Mouse (Mus musculus): ENCODE results near the gene Abl2. TPM values are rescaled to one million over a fixed set of nuclear protein-coding genes. Genes with fewer than 3 reads are reported as not detected.

The Abl2 gene
- polyA plus RNA-seq, 1 experiment from 2014 or later = 3.8 TPM

- Histone ChIP-seq H3K27ac (no peak overlapping the region), H3K4me3 (no peak overlapping the region), H3K27me3 (ENCODE audit: insufficient read depth, poor library complexity, severe bottlenecking) (no peaks in the 10 kb centered on the region), H3K36me3 (peaks cover 6% of the 10 kb centered on the region; the same call in 1 of the 2 replicates), H3K4me1 (0 out of 2 replicates have a peak, but pooled peaks cover under 1% of the 10 kb centered on the region), H3K9me3 (no peaks in the 10 kb centered on the region)
- WGBS = 89% methylated on average over 4 of the region's 4 CpGs
- no peak for DNase-seq (ENCODE audit: low spot score)
Observed at GRCm38 (mm10) chr1:156597089-156597488, 38.5 kb downstream of the Abl2 start.

DNA sequence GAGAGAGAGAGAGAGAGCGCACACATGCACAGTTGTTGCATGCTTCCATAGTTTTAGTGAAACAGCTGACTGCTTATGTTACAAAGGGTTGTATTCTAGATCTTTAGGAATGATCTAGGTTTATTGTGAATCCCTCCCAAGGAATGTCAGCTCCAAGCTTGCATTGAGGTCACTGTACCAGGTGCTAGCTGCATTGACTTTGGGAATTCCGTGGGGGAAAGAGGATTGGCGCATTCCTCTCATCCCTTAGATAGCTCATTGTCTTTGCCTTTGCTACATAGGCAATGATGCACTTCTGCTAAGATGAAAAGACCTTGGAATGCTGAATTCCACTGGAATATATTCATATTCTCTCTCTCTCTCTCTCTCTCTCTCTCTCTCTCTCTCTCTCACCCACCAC is 44.0 kb downstream of the Abl2 start:
- Histone ChIP-seq H3K4me3 (no peak overlapping the region), H3K4me1 (peaks cover 20% of the 10 kb centered on the region), H3K9me3 (no peaks in the 10 kb centered on the region), H3K36me3 (peaks cover 6% of the 10 kb centered on the region; the same call in 1 of the 2 replicates), H3K27me3 (ENCODE audit: insufficient read depth, poor library complexity, severe bottlenecking) (no peaks in the 10 kb centered on the region), H3K27ac (no peak overlapping the region)
- DNase-seq (ENCODE audit: low spot score) = no peak
- 61% methylated on average over 3 of the region's 3 CpGs for WGBS

GRCm38 (mm10) chr1:156605094-156605866 is 46.7 kb downstream of the Abl2 start:
- DNase-seq (ENCODE audit: low spot score) = no peak
- 70% methylated on average over 12 of the region's 12 CpGs for WGBS
- peak overlapping the region; percentile 31; the same call in 1 of the 2 replicates for H3K27ac ChIP-seq
- H3K36me3 ChIP-seq = no peaks in the 10 kb centered on the region
- no peaks in the 10 kb centered on the region for H3K27me3 ChIP-seq (ENCODE audit: insufficient read depth, poor library complexity, severe bottlenecking)
- H3K4me3 ChIP-seq = no peak overlapping the region
- no peaks in the 10 kb centered on the region for H3K9me3 ChIP-seq
- H3K4me1 ChIP-seq = peaks cover 24% of the 10 kb centered on the region

DNA sequence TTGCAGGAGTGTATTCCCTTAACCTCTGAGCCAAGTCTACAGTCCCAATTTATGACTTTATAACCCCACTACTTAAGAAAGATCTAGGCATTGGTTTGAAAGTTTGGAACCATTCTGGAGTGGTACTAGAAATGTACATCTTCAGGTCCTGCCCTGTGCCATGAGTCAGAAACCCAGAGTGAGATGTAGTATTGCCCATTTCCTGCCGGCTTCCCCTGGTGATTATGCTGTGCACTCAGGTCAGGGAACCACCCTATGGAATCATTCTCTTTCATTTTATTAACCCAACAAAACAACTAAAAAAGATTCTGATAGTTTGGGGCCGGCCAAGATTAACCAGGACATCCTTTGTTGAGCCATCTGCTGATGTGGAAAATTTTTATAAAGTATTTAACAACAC is 47.4 kb downstream of the Abl2 start:
- Histone ChIP-seq H3K9me3 (no peaks in the 10 kb centered on the region), H3K27ac (no peak overlapping the region), H3K4me3 (no peak overlapping the region), H3K4me1 (peaks cover 24% of the 10 kb centered on the region), H3K27me3 (ENCODE audit: insufficient read depth, poor library complexity, severe bottlenecking) (no peaks in the 10 kb centered on the region), H3K36me3 (no peaks in the 10 kb centered on the region)
- DNase-seq (ENCODE audit: low spot score) = no peak
- 87% methylated on average over 2 of the region's 2 CpGs for WGBS

- H3K9me3 ChIP-seq = no peaks in the 10 kb centered on the region
- no peak overlapping the region for H3K4me3 ChIP-seq
- peaks cover 19% of the 10 kb centered on the region for H3K4me1 ChIP-seq
- H3K27me3 ChIP-seq (ENCODE audit: insufficient read depth, poor library complexity, severe bottlenecking) = no peaks in the 10 kb centered on the region
- no peak for DNase-seq (ENCODE audit: low spot score)
- H3K36me3 ChIP-seq = 0 out of 2 replicates have a peak, but pooled peaks cover 4% of the 10 kb centered on the region
- 93% methylated on average over 2 of the region's 2 CpGs for WGBS
- H3K27ac ChIP-seq = no peak overlapping the region
Observed at GRCm38 (mm10) chr1:156608496-156608895, 49.9 kb downstream of the Abl2 start.

GRCm38 (mm10) chr1:156610257-156610656 is 51.7 kb downstream of the Abl2 start:
- DNase-seq (ENCODE audit: low spot score) = no peak
- H3K4me1 ChIP-seq = peaks cover 26% of the 10 kb centered on the region
- H3K4me3 ChIP-seq = no peak overlapping the region
- no peaks in the 10 kb centered on the region for H3K9me3 ChIP-seq
- H3K36me3 ChIP-seq = 0 out of 2 replicates have a peak, but pooled peaks cover 4% of the 10 kb centered on the region
- H3K27me3 ChIP-seq (ENCODE audit: insufficient read depth, poor library complexity, severe bottlenecking) = no peaks in the 10 kb centered on the region
- WGBS = 70% methylated on average over 1 of the region's 1 CpGs
- H3K27ac ChIP-seq = no peak overlapping the region

- Histone ChIP-seq H3K27me3 (ENCODE audit: insufficient read depth, poor library complexity, severe bottlenecking) (no peaks in the 10 kb centered on the region), H3K9me3 (no peaks in the 10 kb centered on the region), H3K4me1 (peaks cover 39% of the 10 kb centered on the region), H3K36me3 (0 out of 2 replicates have a peak, but pooled peaks cover 4% of the 10 kb centered on the region), H3K4me3 (peak overlapping the region; percentile 5), H3K27ac (peak overlapping the region; percentile 59)
- no peak for DNase-seq (ENCODE audit: low spot score)
- 20% methylated on average over 9 of the region's 9 CpGs for WGBS
Observed at GRCm38 (mm10) chr1:156613855-156614530, 55.4 kb downstream of the Abl2 start.

DNA sequence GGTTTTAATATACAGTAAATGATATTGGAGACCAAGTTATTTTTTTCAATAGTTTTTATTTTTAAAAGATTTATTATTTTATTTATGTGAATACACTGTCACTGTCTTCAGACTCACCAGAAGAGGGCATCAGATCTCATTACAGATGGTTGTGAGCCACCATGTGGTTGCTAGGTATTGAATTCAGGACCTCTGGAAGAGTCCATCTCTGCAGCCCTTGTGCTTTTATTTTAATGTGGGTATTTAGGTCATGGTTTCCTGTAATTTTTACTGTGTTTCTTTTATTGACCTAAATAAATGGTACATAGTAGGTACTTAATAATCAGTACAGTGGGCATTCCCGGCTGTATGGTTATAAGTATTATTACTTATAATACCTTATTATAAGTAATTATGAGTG is 56.1 kb downstream of the Abl2 start:
- Histone ChIP-seq H3K4me3 (no peak overlapping the region), H3K27me3 (ENCODE audit: insufficient read depth, poor library complexity, severe bottlenecking) (no peaks in the 10 kb centered on the region), H3K36me3 (0 out of 2 replicates have a peak, but pooled peaks cover 4% of the 10 kb centered on the region), H3K27ac (no peak overlapping the region), H3K4me1 (peaks cover 39% of the 10 kb centered on the region), H3K9me3 (no peaks in the 10 kb centered on the region)
- 90% methylated on average over 1 of the region's 1 CpGs for WGBS
- DNase-seq (ENCODE audit: low spot score) = no peak

- Histone ChIP-seq H3K27ac (peak overlapping the region; percentile 83), H3K36me3 (0 out of 2 replicates have a peak, but pooled peaks cover 4% of the 10 kb centered on the region), H3K27me3 (ENCODE audit: insufficient read depth, poor library complexity, severe bottlenecking) (no peaks in the 10 kb centered on the region), H3K4me3 (peak overlapping the region; percentile 55), H3K4me1 (peaks cover 46% of the 10 kb centered on the region), H3K9me3 (no peaks in the 10 kb centered on the region)
- peak; percentile 92 for DNase-seq (ENCODE audit: low spot score)
- WGBS = 18% methylated on average over 13 of the region's 13 CpGs
Observed at GRCm38 (mm10) chr1:156615381-156616133, 57.0 kb downstream of the Abl2 start.

- peak overlapping the region; percentile 37; the same call in 1 of the 2 replicates for H3K4me3 ChIP-seq
- H3K4me1 ChIP-seq = peaks cover 47% of the 10 kb centered on the region
- 41% methylated on average over 12 of the region's 12 CpGs for WGBS
- no peaks in the 10 kb centered on the region for H3K36me3 ChIP-seq
- DNase-seq (ENCODE audit: low spot score) = no peak
- H3K27ac ChIP-seq = peak overlapping the region; percentile 80
- H3K9me3 ChIP-seq = no peaks in the 10 kb centered on the region
- H3K27me3 ChIP-seq (ENCODE audit: insufficient read depth, poor library complexity, severe bottlenecking) = no peaks in the 10 kb centered on the region
Observed at GRCm38 (mm10) chr1:156616989-156617598, 58.5 kb downstream of the Abl2 start.

DNA sequence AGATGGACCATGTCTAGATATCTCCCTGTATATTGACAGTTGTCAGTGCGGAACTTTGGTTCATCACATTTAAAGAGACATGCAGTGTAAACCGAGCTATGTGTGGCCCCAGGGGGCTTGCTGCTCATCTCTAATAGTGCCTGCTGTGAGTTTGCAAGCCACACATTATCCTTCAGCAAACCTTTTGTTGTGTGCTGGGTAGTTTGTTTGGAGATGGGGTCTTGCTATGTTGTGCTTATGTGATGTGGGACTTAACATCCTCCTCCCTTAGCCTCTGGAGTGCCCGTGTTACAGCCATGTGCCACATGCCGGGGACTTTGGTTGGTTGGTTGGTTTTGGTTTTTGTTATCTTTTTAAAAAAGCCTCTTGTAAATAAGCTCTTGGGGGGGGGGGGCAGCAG is 59.2 kb downstream of the Abl2 start:
- H3K4me3 ChIP-seq = peak overlapping the region; percentile 37
- H3K36me3 ChIP-seq = peaks cover 4% of the 10 kb centered on the region
- H3K27me3 ChIP-seq (ENCODE audit: insufficient read depth, poor library complexity, severe bottlenecking) = no peaks in the 10 kb centered on the region
- peaks cover 47% of the 10 kb centered on the region for H3K4me1 ChIP-seq
- H3K27ac ChIP-seq = peak overlapping the region; percentile 80; the same call in 1 of the 2 replicates
- WGBS = 51% methylated on average over 4 of the region's 4 CpGs
- H3K9me3 ChIP-seq = no peaks in the 10 kb centered on the region
- no peak for DNase-seq (ENCODE audit: low spot score)

GRCm38 (mm10) chr1:156620292-156620909 is 61.8 kb downstream of the Abl2 start:
- WGBS = 59% methylated on average over 4 of the region's 4 CpGs
- Histone ChIP-seq H3K27me3 (ENCODE audit: insufficient read depth, poor library complexity, severe bottlenecking) (no peaks in the 10 kb centered on the region), H3K4me1 (peaks cover 30% of the 10 kb centered on the region)

More at GRCm38 (mm10) chr1:156620292-156620909, 61.8 kb downstream of the Abl2 start:
- no peak overlapping the region for H3K27ac ChIP-seq
- H3K4me3 ChIP-seq = no peak overlapping the region
- no peak for DNase-seq (ENCODE audit: low spot score)
- peaks cover 17% of the 10 kb centered on the region for H3K36me3 ChIP-seq
- H3K9me3 ChIP-seq = no peaks in the 10 kb centered on the region
